Mouse (Mus musculus): Measurements from ENCODE around the gene Olfr525.

Gene Olfr525

DNA sequence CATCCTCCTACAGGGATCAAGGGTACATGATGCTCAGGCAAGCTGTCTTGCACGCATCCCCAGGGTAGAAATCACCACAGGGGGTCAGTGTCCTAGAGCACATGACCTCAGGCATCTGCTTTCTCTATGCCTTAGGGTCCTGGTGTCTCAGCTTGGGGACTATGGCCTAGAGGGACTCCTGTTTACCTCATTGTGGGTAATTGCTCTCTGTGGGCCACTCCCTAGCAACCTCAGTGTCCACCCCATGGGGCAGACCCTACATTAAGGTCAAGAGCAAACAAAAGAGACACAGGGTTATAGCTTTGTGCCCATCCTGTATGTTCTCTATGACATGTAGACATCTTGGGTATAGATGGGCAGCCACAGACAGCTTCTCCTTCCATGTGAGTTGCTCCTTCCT lies at the start of gene Olfr525:
Olfr525 (plus strand) TSS at position 301 of the 400 bp plus-strand sequence.
- DNase-seq (ENCODE audit: low read depth, low spot score): no peak

DNA sequence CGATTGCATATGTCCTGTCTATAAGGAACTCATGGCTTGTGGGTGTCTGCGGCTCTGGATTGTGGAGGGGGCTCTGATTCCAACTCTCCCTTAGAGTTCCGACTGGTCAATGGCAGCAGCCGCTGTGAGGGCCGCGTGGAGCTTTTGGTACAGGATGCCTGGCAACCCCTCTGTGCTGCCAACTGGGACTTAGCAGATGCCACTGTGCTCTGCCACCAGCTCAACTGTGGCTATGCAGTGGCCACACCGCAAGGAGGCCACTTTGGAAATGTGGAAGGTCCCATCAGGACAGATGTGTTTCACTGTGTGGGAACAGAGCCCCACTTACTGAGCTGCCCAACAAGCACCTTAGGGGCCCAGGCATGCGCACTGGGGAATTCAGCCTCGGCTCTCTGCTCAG lies 24.9 kb upstream of the Olfr525 start:
- DNase-seq (ENCODE audit: low read depth, low spot score): no peak

DNA sequence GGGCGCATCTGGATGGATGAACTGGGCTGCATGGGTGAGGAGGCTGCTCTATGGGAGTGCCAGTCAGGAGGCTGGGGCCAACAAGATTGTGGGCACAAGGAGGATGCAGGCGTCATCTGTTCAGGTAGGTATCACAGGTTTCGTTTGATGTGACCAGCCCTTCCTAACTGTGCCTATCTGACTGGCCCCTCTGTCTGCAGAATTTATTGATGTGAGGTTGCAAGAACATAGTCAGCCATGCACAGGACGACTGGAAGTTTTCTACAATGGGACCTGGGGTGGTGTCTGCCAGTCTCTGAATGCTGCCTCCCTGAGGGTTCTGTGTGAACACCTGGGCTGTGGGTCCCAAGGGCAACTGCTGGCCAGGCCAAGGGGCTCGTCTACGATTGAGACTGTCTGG lies 23.8 kb upstream of the Olfr525 start:
- no peak for DNase-seq (ENCODE audit: low read depth, low spot score)

- DNase-seq (ENCODE audit: low read depth, low spot score): no peak
Observed at GRCm38 (mm10) chr7:140299416-140299815, 21.2 kb upstream of the Olfr525 start.

DNA sequence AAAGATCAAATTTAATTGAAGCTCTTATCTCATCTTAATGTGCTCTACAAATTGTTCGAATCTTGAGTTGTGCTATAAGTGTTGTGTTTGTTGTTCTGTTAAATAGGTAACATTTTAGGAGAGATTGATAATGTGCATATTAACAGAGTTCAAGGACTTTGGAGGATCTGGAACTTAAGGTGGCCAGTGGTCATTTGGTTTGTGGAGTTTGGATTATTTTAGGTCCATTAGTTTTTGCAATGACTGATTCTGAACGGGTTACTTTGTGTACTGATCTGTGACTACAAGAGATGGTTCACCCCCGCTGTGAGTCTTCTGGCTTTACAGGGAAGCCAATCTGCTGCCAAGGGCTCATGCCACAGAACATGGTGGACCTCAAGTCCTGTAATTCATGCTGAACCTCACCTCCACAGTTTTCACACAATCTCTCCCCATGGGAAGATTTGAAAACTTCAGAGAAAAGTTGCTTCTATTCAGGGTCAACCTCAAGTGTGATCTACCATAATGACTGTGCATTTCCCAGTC lies 735 bp upstream of the Olfr525 start:
- DNase-seq (ENCODE audit: low read depth, low spot score): no peak

GRCm38 (mm10) chr7:140321135-140321534 lies 477 bp downstream of the Olfr525 start:
- DNase-seq (ENCODE audit: low read depth, low spot score): no peak

DNA sequence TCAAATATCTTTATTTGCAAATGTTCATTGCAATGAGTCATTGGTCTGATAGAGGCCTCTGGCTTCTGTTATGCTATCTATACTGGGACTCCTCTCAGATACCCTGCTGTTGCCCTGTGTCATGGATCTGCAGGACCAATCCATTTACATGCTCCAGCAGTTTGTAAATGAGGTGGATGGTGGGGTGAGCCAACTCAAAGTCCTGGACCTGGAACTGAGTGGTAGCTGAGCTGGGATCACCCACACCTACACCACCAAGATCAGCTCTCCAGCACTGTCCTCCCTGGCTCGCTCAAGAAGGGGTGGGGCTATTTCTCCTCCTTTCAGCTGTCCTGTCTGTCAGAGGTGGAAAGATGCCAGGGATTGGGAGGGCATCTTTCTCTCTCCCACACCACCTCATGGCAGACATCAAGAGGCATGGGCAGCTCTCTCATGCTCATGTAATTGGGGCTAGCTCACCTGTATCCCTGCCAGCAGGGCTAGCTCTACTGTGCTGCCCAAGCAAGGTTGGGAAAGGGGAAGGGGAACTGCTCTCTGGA lies 9.2 kb downstream of the Olfr525 start:
- DNase-seq (ENCODE audit: low read depth, low spot score): no peak

DNA sequence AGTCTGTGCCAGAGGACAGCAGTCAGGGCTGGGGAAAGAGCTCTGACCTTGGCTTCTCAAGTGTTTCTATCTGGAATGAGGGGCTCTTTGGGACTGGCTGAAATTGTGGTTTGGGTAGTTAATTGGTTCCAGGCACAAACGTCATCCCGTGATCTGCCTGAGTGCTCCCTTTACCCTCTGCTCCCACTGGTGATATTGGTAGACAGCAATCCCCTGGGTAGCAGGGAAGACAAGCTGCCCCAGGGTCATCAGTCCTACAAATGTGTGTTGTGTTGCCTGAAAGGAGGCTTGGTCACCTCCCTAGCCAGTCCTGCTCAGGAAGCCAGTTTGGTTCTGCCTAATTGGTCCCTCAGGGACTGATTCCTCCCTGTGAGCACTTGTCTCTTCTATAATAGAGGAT lies 13.1 kb downstream of the Olfr525 start, which contains the start of gene Olfr527:
Olfr527 (plus strand) TSS at position 301 of the 400 bp plus-strand sequence.
- DNase-seq (ENCODE audit: low read depth, low spot score): no peak

DNA sequence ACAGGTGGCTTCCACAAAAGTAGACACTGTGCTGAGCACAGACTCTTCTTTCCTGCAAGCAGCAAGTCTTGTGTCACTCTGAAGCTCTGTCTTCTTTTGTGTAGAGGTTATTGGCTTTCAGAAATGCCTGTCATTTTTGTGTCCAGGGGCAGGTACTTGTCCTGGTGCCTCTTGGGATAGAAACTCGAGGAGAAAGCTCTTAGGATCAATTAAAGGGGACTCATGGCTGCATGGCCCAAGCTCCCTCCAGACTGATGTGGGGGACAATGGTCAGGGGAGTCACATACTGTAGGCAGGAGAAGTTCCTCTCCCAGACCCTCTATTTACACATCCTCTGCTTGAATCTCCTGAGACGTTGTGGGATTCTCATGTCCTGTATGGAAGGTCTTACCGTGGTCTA lies 40.9 kb downstream of the Olfr525 start, which contains the start of gene Olfr60:
Olfr60 (minus strand) TSS at position 101 of the 400 bp plus-strand sequence.
- no peak for DNase-seq (ENCODE audit: low read depth, low spot score)

- no peak for DNase-seq (ENCODE audit: low read depth, low spot score)
Observed at GRCm38 (mm10) chr7:140374300-140374699, 53.6 kb downstream of the Olfr525 start.

GRCm38 (mm10) chr7:140376231-140376630 lies 55.6 kb downstream of the Olfr525 start, which contains the start of gene Olfr530:
TSS of gene Olfr530 (minus strand) at chr7:140376331.
- no peak for DNase-seq (ENCODE audit: low read depth, low spot score)

- DNase-seq (ENCODE audit: low read depth, low spot score): no peak
Observed at GRCm38 (mm10) chr7:140376911-140377310, 56.3 kb downstream of the Olfr525 start.

Data from WW6 (cell line).